Mouse (Mus musculus) T-helper 17 cell (primary cell): ENCODE measurements around the gene Spata17.

ENCODE experiments used
- in situ Hi-C, 2 experiments: fragments of 300-600 bp; cut with MboI, MseI; formaldehyde crosslinking; loops; 1 replicate in 1 of 2; 2 replicates in 1 of 2; pipeline ENCODE4 v1.15.1; 2025; ENCODE audit warnings: high pct_unique_total_duplicates in 2 of 2

Gene Spata17

GRCm38 (mm10) chr1:187088660-187089395, 126.4 kb downstream of the Spata17 start:
- in situ Hi-C loops = no loop called here

- in situ Hi-C loops = no loop called here
Observed at GRCm38 (mm10) chr1:187086027-187086426, 129.2 kb downstream of the Spata17 start.

- in situ Hi-C loops = no loop called here
Observed at GRCm38 (mm10) chr1:187077352-187077751, 137.9 kb downstream of the Spata17 start.

- in situ Hi-C loops = no loop called here
Observed at GRCm38 (mm10) chr1:187077043-187077334, 138.3 kb downstream of the Spata17 start.

GRCm38 (mm10) chr1:187076198-187077042, 138.8 kb downstream of the Spata17 start:
- in situ Hi-C loops = no loop called here

- in situ Hi-C loops = no loop called here
Observed at GRCm38 (mm10) chr1:187059874-187060273, 155.4 kb downstream of the Spata17 start.

- in situ Hi-C loops = no loop called here
Observed at GRCm38 (mm10) chr1:187054333-187054732, 160.9 kb downstream of the Spata17 start.

- in situ Hi-C loops = no loop called here
Observed at GRCm38 (mm10) chr1:187053862-187054261, 161.4 kb downstream of the Spata17 start.

GRCm38 (mm10) chr1:187052532-187052931, 162.7 kb downstream of the Spata17 start:
- in situ Hi-C loops = no loop called here

- in situ Hi-C loops = no loop called here
Observed at GRCm38 (mm10) chr1:187051296-187051695, 164.0 kb downstream of the Spata17 start.

- in situ Hi-C loops = no loop called here
Observed at GRCm38 (mm10) chr1:187048681-187049288, 166.5 kb downstream of the Spata17 start.

GRCm38 (mm10) chr1:187044726-187045125, 170.5 kb downstream of the Spata17 start:
- in situ Hi-C loops = no loop called here

- in situ Hi-C loops = no loop called here
Observed at GRCm38 (mm10) chr1:187039801-187040200, 175.5 kb downstream of the Spata17 start.

GRCm38 (mm10) chr1:187035785-187036184, 179.5 kb downstream of the Spata17 start:
- in situ Hi-C loops = no loop called here

- in situ Hi-C loops = no loop called here
Observed at GRCm38 (mm10) chr1:187031796-187032195, 183.5 kb downstream of the Spata17 start.

GRCm38 (mm10) chr1:187028841-187029240, 186.4 kb downstream of the Spata17 start:
- in situ Hi-C loops = no loop called here

GRCm38 (mm10) chr1:187020011-187020410, 195.3 kb downstream of the Spata17 start:
- in situ Hi-C loops = no loop called here

- in situ Hi-C loops = loop anchor here in 1 of 2 experiments (5.0 kb wide), 1 partner anchor 534 kb away; no protein-coding TSS in a partner anchor
Observed at GRCm38 (mm10) chr1:187016116-187016515, 199.1 kb downstream of the Spata17 start.

GRCm38 (mm10) chr1:187015673-187016072, 199.6 kb downstream of the Spata17 start:
- in situ Hi-C loops = loop anchor here in 1 of 2 experiments (5.0 kb wide), 1 partner anchor 533 kb away; no protein-coding TSS in a partner anchor

- in situ Hi-C loops = no loop called here
Observed at GRCm38 (mm10) chr1:187014141-187014540, 201.1 kb downstream of the Spata17 start.

GRCm38 (mm10) chr1:187011601-187012000, 203.7 kb downstream of the Spata17 start:
- in situ Hi-C loops = no loop called here

- in situ Hi-C loops = no loop called here
Observed at GRCm38 (mm10) chr1:187010071-187010470, 205.2 kb downstream of the Spata17 start.
